Mouse (Mus musculus) testis, adult 10 weeks (tissue): ENCODE measurements around the gene Acvr2b. TPM values are rescaled to one million over a fixed set of nuclear protein-coding genes. Genes with fewer than 3 reads are reported as not detected.

Experiments used
- polyA plus RNA-seq: library from polyadenylated mRNA; stranded (reverse); fragments of 350-450 nt; fragmentation: Illumina TruSeq; extraction: RNeasy Lipid Tissue Mini Kit (QIAGEN cat#74804); gene quantifications from one replicate; pipeline ENCODE4 v1.2.3, GENCODE M21; 2014; ENCODE audit warnings: low read depth, low replicate concordance

The Acvr2b gene
- polyA plus RNA-seq: 0.22 TPM

DNA sequence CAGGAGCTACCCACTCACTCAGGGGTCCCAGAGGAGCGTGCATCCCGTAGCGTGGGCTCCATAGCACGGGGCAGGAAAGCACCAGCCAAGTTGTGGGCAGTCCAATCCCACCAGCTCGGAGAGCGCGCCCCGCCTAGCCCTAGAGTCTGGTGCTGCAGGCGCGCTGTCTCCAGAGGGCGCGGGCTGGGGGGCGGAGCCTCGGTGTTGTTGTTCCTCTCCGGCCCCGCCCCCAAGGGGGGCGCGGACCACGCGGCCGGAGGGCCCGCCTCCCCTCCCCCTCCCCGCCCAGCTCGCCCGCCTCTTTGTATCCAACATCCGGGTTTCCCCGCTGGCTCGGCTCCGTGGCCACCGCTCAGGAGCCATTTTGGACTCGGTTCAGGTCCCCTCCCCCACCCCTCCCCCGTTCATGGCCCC is at the start of gene Acvr2b:
Gene Acvr2b (plus strand): TSS at position 318 of the 414 bp plus-strand sequence.

DNA sequence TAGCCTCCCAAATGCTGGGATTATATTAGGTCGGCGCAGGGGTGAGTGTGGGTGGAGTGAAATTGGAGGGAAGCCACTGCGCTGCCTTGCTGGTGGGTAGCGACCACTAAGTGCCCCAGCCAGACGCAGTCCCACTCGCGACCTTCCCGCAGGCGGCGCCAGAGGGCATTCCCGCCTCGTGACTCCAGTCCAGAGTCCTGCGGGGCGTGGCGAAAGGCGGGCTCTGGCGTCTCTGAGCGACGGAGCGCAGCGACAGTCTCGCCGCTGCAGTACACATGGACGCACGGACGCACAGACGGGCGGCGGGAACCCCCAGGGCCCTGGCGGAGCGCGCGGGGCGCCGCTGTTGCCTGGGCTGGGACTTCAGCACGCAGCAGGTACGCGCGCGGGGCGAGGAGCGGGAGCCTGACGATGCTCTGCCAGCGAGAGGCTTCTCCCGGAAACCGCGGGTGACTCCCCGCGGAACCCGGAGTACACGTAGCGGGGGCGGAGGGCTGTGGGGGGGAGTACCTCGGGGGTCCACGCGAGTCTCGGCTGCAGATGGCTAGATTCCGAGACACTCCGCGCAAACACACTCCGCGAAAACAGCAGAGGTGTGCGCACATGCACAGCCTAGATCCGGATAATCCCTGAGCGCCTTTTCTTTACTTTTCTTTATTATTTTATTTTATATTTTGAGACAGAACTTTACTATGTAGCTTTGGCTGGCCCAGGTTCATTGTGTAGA is 44.4 kb upstream of the Acvr2b start, which contains the start of gene Xylb:
Gene Xylb (plus strand): TSS at position 51 of the 727 bp plus-strand sequence.

DNA sequence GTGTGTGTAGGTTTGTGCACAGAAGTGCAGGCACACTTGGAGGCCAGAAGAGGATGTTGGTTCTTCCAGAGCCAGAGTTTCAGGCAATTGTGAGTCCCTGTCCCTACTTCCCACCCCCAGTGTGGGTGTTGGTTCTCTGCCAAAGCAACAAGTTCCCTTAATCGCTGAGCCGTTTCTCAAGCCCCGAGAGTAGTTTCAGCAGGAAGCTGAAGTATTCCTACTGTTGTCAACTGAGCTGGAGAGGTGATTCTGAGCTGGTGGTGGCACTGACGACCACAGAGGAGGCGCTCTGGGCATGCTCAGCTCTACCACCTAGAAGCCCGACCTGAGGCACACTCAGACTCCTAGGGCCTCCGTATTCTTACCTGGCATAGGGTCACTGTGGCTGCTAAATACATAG is 36.6 kb upstream of the Acvr2b start, which contains the start of gene Slc22a14:
Gene Slc22a14 (minus strand): TSS at position 270 of the 400 bp plus-strand sequence.

DNA sequence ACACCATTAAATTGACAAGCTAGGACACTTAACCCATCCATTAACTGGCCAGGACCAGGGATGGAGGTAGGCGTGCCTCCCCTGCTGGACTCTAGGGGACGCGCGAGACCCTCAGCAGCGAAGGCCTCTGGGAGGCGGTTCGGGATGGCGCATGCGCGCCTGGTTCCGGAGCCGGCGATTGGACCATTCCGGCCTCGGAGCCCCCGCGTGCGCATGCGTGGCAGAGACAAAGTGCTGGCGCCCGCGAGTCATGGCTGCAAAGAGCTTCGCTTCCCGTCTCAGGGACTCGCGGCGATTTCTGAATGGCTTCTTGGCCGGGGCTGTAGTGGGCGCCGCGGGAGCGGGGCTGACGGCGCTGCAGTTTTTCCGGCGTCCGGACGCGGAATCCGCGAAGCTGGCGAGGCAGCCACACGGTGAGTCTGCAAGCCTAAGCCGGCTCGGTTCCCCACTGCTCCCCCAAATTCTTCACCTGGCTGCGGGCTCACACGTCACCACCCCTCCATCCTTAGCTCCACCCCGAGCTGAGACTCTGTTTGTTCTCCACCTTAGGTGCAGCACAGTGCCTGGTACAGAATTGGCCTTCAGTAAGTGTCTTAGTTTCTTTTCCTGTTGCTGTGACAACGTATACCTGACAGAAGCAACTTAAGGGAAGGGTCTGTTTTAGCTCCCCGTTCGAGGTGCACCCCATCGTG is 43.0 kb downstream of the Acvr2b start, which contains the start of gene Exog:
Gene Exog (plus strand): TSS at position 206 of the 692 bp plus-strand sequence.

Other genes starting within 250 kb of the Acvr2b start
- gene Acaa1b, start 245.0 kb upstream of the Acvr2b start, polyA plus RNA-seq: not detected
- not detected for gene Gm47289, start 243.0 kb upstream of the Acvr2b start, polyA plus RNA-seq
- not detected for gene Slc22a13, start 193.0 kb upstream of the Acvr2b start, polyA plus RNA-seq
- 13.5 TPM for gene Oxsr1, start 79.7 kb upstream of the Acvr2b start, polyA plus RNA-seq
- 0.59 TPM for gene Acaa1a, start 62.4 kb upstream of the Acvr2b start, polyA plus RNA-seq
- 5.8 TPM for gene Myd88, start 60.7 kb upstream of the Acvr2b start, polyA plus RNA-seq
- 3.6 TPM for gene Xylb, start 44.7 kb upstream of the Acvr2b start, polyA plus RNA-seq
- gene Slc22a14, start 36.6 kb upstream of the Acvr2b start, polyA plus RNA-seq: 251 TPM
- 2.8 TPM for gene Exog, start 42.8 kb downstream of the Acvr2b start, polyA plus RNA-seq
- 0.07 TPM for gene Scn5a, start 176.9 kb downstream of the Acvr2b start, polyA plus RNA-seq